Mouse (Mus musculus) cortical plate, adult 2 months (tissue): ENCODE measurements around the gene Gm45233.

Source experiments
- CTCF ChIP-seq: fragments of 200-500 bp; IDR thresholded peaks from 2 replicates; pipeline ENCODE4 v1.5.1; 2011; ENCODE audit warnings: mild to moderate bottlenecking, control low read depth, low read length; ENCODE audit not compliant: insufficient read depth; ENCODE audit errors: extremely low read depth
- POLR2A ChIP-seq: fragments of 200-500 bp; IDR thresholded peaks from 2 replicates; pipeline ENCODE4 v1.6.1; 2011; ENCODE audit warnings: mild to moderate bottlenecking, low read length, control low read depth; ENCODE audit not compliant: insufficient read depth; ENCODE audit errors: extremely low read depth

DNA sequence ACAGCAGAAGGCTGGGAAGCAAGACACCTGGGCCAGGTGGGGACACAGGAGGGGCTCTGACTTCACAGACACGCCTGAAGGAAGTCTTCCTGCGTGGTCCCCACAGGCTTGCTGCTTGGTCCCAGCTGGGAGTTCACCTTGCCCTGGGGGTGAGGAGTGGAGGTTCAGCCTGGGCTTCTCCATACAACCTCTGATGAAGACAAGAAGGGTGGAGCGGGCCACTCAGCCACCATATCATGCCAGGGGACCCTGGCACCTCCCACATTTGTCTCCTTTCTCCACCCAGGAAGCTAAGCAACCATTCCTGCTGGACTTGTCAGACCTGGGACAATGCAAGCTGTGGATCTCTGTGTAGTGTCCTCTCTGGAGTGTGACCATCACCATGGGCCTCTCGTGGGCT, 18.9 kb downstream of the Gm45233 start, which contains the start of gene Vsig10l:
- TF ChIP-seq CTCF (no peak), POLR2A (no peak)
